Mouse (Mus musculus) urinary bladder, adult 18-20 months (tissue): ENCODE results near the gene Gm6096.
"Not testable (repeated sequence)": the region's sequence is repeated elsewhere in the genome, so short reads cannot be mapped to it uniquely, and the experiment has no call there.

Experiments
- DNase-seq, 2 experiments: peaks; one replicate each; pipeline ENCODE4 v3.0.0; 2022; ENCODE audit warnings: low spot score in 2 of 2, mixed read lengths in 2 of 2

The Gm6096 gene

GRCm38 (mm10) chr7:34250738-34251137 is at the start of gene Gm6096:
TSS of gene Gm6096 (plus strand) at chr7:34251038.
- no peak for DNase-seq

DNA sequence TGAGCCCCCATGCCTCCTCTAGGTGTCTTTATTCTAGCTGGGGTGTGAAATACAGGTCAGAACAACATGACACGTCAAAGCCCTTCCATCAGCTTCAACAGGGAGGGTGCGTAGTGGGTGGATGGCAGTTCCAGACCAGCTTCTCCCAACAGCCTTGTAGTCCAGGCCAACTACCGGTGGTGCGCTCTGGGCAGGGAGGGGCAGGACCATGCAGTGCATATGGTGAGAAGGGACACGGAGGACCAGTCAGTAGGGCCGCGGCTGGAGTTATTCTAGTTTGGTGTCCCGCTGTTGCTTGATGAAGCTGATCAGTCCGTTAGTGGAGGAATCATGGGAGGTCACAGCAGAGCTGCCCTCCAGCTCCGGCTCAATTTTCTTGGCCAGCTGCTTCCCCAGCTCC is 48.7 kb upstream of the Gm6096 start:
- not testable (repeated sequence) for DNase-seq

DNA sequence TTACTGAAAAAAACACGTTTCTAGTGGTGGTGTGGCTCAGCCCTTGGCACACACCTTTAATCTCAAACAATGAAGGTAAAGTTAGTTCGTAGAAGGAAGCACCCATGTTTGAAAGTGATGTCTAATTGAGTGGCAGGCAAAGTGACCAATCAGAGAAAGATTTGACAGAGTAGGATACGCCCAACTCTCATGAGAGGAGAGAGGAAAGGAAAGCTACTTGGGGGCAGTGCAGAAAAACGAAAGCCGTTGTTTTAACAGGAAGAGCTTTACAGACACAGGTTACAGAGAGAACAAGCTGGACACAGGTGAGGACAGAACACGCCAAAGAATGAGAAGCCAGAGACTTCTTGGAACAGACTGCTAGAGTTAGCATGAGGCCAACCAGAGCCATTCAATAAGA is 44.5 kb upstream of the Gm6096 start:
- no peak for DNase-seq

DNA sequence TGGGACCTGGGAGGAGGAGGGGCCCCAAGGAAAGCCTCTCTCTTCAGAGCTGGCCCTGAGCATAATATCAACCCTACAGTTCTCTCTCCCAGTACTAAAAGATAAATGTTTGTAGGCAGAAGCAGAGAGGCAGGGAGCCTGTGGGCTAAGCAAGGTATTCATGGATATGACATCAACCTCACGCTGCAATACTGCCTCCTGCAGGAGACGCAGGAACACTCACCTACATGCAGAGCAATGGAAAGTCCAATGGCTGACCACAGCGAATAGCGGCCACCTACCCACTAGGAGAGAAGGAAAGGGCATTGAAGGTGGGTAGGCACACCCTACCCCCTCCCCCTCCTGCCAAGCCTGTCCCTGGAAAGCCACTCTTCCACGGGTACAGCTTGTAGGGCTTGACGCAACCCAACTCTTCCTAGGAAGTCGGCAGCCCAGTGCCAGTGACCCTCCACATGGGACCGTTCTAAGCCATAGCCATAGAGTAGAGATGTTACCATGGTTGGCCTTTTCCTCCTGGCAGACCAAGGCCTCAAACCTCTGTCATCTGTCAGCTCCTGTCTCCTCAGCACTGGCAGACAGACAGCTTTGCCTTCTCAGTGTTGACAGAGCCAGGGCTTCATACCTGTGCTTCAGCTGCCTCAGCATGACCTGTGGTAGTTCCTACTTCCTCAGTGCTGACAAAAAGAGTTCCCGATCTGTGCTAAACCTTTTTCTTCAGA is 42.7 kb upstream of the Gm6096 start:
- DNase-seq = no peak

GRCm38 (mm10) chr7:34213281-34213680 is 37.6 kb upstream of the Gm6096 start:
- no peak for DNase-seq

DNA sequence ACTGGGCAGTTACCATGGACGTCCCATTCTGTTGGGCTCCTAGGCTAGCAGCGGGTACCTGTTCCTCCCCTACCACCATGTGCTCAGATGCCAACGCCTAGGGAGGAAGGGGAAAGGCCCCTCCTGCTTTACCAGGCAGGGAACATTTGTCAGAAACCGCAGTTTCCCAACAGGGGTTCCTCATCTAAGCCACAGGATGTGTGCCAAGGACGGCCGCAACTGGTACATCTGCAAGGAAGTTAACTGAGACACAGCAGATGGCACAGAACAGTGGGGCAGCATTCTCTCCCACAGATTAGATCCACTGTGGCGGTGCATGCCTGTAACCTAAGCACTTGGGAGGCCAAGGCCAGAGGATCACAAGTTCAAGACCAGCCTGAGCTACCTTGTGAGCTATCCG is 36.2 kb upstream of the Gm6096 start:
- DNase-seq = no peak

- DNase-seq = no peak
These were observed 35.4 kb upstream of the Gm6096 start for GRCm38 (mm10) chr7:34215481-34215880.

DNA sequence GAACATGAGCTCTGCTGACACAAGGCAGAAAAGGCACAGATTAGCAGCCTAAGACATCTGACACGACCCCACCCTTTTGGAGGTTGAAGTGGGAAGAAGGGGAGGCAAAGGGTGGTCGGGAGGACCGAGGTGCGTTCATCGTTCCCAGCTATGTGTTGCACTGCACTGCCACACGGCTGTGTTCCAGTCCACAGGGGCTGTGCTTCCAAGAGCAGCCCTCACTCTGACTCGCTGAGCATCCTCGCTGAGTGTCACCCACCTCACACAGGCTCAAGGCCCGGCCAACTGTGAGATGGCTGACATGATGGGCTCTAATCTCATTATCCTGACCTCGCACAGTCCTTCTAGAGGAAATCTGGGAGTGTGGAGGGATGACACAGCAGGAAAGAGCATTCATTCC is 34.4 kb upstream of the Gm6096 start:
- DNase-seq = no peak

GRCm38 (mm10) chr7:34218496-34218895 is 32.3 kb upstream of the Gm6096 start:
- no peak for DNase-seq

DNA sequence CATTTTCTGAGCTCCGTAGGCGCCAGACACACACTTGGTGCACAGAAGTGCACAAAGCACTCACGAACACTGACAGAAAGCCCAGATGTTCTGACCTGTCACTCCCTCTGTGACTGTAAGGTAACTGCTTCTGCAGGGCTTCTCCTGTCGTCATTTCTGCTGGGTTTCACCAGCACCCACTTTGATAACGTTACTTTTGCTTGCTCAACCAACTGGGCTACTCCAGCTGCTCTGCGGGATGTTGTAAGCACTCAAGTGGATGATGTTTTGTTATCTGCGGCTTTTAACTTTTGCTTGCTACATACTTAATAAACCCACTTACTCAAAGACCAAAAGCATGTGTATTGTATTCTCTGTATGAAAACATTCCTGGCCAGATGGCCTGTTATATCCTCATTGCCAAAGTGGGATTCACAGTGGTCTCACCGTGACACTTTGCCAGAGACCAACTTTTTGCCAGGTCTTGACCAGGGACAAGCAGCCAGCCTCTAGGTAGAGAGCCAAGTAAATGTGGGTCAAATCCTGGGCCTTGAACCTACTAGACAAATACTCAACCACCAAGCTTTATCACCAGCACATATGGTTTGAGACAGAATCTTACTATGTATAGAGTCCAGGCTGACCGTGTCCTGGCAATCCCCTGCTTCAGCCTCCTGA is 29.1 kb upstream of the Gm6096 start:
- DNase-seq = no peak

GRCm38 (mm10) chr7:34222340-34222739 is 28.5 kb upstream of the Gm6096 start:
- no peak for DNase-seq

DNA sequence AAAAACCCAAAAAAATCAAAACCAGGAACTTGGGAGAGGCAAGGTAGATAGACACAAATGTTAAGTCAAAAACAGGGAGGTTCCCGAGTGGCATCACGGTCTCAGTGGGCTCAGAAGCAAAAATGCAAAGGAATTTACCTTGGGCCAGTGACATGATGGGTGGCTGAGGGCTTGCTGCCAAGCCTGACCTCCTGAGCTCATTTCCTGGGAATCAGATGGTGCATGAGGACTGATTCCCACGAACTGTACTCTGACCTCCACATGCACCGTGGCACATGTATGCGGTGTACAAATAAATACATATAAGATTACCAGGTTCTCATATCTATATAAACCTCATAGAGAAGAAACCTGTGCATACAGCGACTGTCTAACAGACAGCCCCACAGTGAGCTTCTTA is 26.5 kb upstream of the Gm6096 start:
- no peak for DNase-seq

- no peak for DNase-seq
These were observed 24.8 kb upstream of the Gm6096 start for GRCm38 (mm10) chr7:34226086-34226485.

DNA sequence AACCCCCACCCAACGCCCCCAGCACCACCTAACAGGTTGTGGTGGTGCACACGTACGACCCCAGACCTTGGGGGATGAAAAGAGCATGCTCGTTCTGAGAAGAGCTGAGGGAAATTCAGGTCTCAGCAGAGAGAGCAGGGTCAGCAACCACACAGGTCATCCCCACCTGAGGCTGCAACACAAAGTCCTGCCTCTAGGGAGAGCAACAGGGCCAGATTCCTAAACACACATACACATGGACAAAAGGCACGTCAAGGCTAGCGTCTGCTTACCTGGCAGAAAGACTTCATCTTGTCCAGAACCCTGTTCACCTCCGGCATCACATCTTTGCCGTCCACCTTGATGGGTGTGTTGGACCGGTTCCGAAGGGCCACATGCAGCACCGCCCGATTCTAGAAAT is 24.0 kb upstream of the Gm6096 start:
- no peak for DNase-seq

- DNase-seq = no peak
These were observed 22.2 kb upstream of the Gm6096 start for GRCm38 (mm10) chr7:34228641-34229040.

DNA sequence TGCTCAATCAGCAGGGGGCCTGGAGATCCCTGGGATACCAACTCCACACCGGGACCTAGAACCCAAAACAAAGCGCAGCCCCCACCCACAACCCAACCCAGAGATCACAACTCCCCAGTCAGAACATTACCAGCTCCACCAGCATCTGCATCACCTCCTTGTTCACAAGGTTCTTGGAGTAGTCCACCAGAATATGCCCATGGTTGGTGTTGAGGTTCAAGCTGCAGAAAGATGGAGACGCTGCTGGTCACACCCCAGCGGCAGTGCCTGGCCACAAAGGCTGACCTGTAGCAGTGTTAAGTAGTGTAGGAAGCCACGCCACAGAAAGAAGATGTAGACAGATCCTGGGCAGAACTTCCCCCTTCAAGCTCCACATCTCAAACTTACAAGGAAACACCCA is 21.7 kb upstream of the Gm6096 start:
- DNase-seq = no peak

DNA sequence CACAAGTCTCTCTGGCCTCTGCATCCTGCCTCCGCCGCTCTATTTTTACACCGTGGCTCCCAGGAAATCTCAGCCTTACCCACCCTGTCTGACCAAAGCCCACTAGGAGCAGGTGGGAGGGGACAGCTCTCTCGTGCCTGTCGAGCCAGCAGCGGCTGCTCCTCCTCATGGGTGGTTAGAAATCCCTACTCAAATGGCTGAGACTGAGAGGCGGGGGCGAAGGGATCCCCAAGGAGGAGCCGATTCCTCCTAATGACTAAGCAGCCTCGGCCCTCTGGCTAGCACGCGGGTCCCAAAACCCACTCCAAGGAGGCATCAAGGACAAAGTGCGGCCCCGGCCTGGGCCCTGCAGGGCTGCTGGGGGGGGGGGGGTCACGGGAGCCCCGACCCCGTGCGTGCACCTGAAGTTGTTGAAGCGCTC is 21.1 kb upstream of the Gm6096 start:
- DNase-seq = peak; percentile 36 to 56

DNA sequence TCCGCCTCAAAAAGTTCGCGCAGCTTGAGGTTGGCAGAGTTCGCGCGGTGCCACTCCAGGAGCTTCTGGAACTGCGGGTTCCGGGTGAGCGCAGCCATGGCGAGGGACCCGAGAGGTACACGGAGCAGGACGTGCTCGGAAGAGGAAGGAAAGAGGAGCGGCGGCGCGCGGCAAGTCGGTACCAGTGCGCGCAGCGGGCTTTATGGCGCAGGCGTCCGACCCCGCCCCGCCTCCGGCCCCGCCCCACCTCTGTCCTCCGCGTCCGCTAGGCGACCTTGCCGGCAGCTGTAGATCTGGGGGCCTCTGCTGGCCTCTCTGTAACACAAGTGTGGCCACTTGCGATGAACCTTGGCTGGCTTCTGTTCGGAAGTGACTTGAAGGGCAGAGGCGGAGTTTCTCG is 20.7 kb upstream of the Gm6096 start, which contains the start of gene Gpi1:
TSS of gene Gpi1 (minus strand) at position 221 of the 400 bp plus-strand sequence.
- DNase-seq = peak in 1 of 2 experiments; percentile 71

GRCm38 (mm10) chr7:34232785-34233725 is 17.8 kb upstream of the Gm6096 start:
- DNase-seq = no peak

GRCm38 (mm10) chr7:34233909-34234609 is 16.8 kb upstream of the Gm6096 start:
- peak; percentile 99 to 100 for DNase-seq
